In genomic region chr19:53247558-53247957, GRCm38 (mm10) we compare ENCODE assay signal across 9 mouse cellular contexts.
DNase-seq lines count a peak whose midpoint lies in the region; ATAC-seq lines count a peak whose summit lies in the region.
"Had no signal": no experiment of that assay in that cellular context is flagged by ENCODE, and none has a peak within 500 bp of the region (broad histone marks: within the 10 kb centered on the region; RNA-seq: fewer than 3 reads in every experiment).

No protein-coding gene starts in this region.

- H3K4me3 ChIP-seq in hindbrain, embryonic 15.5 days = no peak overlapping the region
- H3K4me3 ChIP-seq in hindbrain, embryonic 12.5 days = no peak overlapping the region
- H3K4me3 ChIP-seq in intestine, embryonic 14.5 days (ENCODE audit: low read depth, low read length) = no peak overlapping the region
- no peak overlapping the region for H3K4me3 ChIP-seq in liver, embryonic 13.5 days (replicated peaks)

- peak; percentile 25; the same call in 1 of the 2 replicates for ATAC-seq in hindbrain, embryonic 15.5 days (ENCODE audit: low FRiP score, low read depth)
- no peak for ATAC-seq in hindbrain, embryonic 12.5 days (ENCODE audit: low FRiP score)
- ATAC-seq in intestine, embryonic 14.5 days (replicated peaks; ENCODE audit: low FRiP score, low TSS enrichment, low read depth) = 0 out of 2 replicates have a peak, but pooled peaks have one; percentile 46
- peak; percentile 91 for ATAC-seq in liver, embryonic 13.5 days (ENCODE audit: low read depth)
- ATAC-seq in megakaryocyte-erythroid progenitor cell, adult 5-6 weeks (replicated peaks; ENCODE audit: low FRiP score, low TSS enrichment, poor library complexity, severe bottlenecking) = no peak

- no peak overlapping the region for H3K4me2 ChIP-seq in hindbrain, embryonic 15.5 days
- H3K4me2 ChIP-seq in hindbrain, embryonic 12.5 days (replicated peaks) = no peak overlapping the region
- H3K4me2 ChIP-seq in intestine, embryonic 14.5 days (ENCODE audit: low read length) = no peak overlapping the region
- peak overlapping the region; percentile 29 for H3K4me2 ChIP-seq in liver, embryonic 13.5 days

- H3K9ac ChIP-seq in hindbrain, embryonic 15.5 days = no peak overlapping the region
- no peak overlapping the region for H3K9ac ChIP-seq in hindbrain, embryonic 12.5 days
- H3K9ac ChIP-seq in intestine, embryonic 14.5 days (ENCODE audit: low read length) = no peak overlapping the region
- H3K9ac ChIP-seq in liver, embryonic 13.5 days = peak overlapping the region; percentile 30; the same call in 1 of the 2 replicates
- H3K9ac ChIP-seq: embryonic facial prominence, embryonic 15.5 days had no signal

- 0 out of 2 replicates have a peak, but pooled peaks cover under 1% of the 10 kb centered on the region for H3K36me3 ChIP-seq in hindbrain, embryonic 15.5 days
- H3K36me3 ChIP-seq in hindbrain, embryonic 12.5 days = 0 out of 2 replicates have a peak, but pooled peaks cover 4% of the 10 kb centered on the region
- peaks cover 59% of the 10 kb centered on the region for H3K36me3 ChIP-seq in intestine, embryonic 14.5 days (ENCODE audit: control insufficient read depth, insufficient read depth, low read length)
- H3K36me3 ChIP-seq in liver, embryonic 13.5 days = peaks cover 34% of the 10 kb centered on the region

- H3K4me1 ChIP-seq in hindbrain, embryonic 15.5 days (replicated peaks) = peaks cover 6% of the 10 kb centered on the region
- H3K4me1 ChIP-seq in hindbrain, embryonic 12.5 days = peaks cover 2% of the 10 kb centered on the region; the same call in 1 of the 2 replicates
- H3K4me1 ChIP-seq in intestine, embryonic 14.5 days (replicated peaks; ENCODE audit: control insufficient read depth, insufficient read depth, low read length) = 0 out of 2 replicates have a peak, but pooled peaks cover 2% of the 10 kb centered on the region
- H3K4me1 ChIP-seq in liver, embryonic 13.5 days (replicated peaks) = peaks cover 43% of the 10 kb centered on the region
- H3K4me1 ChIP-seq: embryonic facial prominence, embryonic 15.5 days had no signal

- H3K27me3 ChIP-seq in hindbrain, embryonic 15.5 days = no peaks in the 10 kb centered on the region
- no peaks in the 10 kb centered on the region for H3K27me3 ChIP-seq in hindbrain, embryonic 12.5 days
- H3K27me3 ChIP-seq in intestine, embryonic 14.5 days (replicated peaks; ENCODE audit: control insufficient read depth, insufficient read depth, low read length) = no peaks in the 10 kb centered on the region
- no peaks in the 10 kb centered on the region for H3K27me3 ChIP-seq in liver, embryonic 13.5 days
- H3K27me3 ChIP-seq: embryonic facial prominence, embryonic 15.5 days had no signal

- WGBS in hindbrain, embryonic 15.5 days = 74% methylated on average over 2 of the region's 2 CpGs
- 70% methylated on average over 2 of the region's 2 CpGs for WGBS in hindbrain, embryonic 12.5 days
- WGBS in intestine, embryonic 14.5 days = 56% methylated on average over 2 of the region's 2 CpGs
- 55% methylated on average over 2 of the region's 2 CpGs for WGBS in liver, embryonic 13.5 days (ENCODE audit: insufficient replicate concordance)

- no peaks in the 10 kb centered on the region for H3K9me3 ChIP-seq in hindbrain, embryonic 15.5 days
- H3K9me3 ChIP-seq in hindbrain, embryonic 12.5 days (replicated peaks) = no peaks in the 10 kb centered on the region
- no peaks in the 10 kb centered on the region for H3K9me3 ChIP-seq in intestine, embryonic 14.5 days (ENCODE audit: control insufficient read depth, low read length)
- H3K9me3 ChIP-seq in liver, embryonic 13.5 days (replicated peaks) = no peaks in the 10 kb centered on the region
- H3K9me3 ChIP-seq: embryonic facial prominence, embryonic 15.5 days had no signal

- no peak overlapping the region for H3K27ac ChIP-seq in hindbrain, embryonic 15.5 days (replicated peaks)
- H3K27ac ChIP-seq in hindbrain, embryonic 12.5 days = no peak overlapping the region
- no peak overlapping the region for H3K27ac ChIP-seq in intestine, embryonic 14.5 days (ENCODE audit: low read depth)
- H3K27ac ChIP-seq in liver, embryonic 13.5 days = peak overlapping the region; percentile 66
- H3K27ac ChIP-seq: embryonic facial prominence, embryonic 15.5 days; hindbrain, postnatal 0 days had no signal

- DNase-seq in c-Kit-negative CD71-positive TER-119-positive erythroid progenitor cells, embryonic 14.5 days (ENCODE audit: low read depth, low spot score) = peak; percentile 43
- DNase-seq in intestine, embryonic 14.5 days (ENCODE audit: low spot score) = no peak
- DNase-seq in liver, embryonic 13.5 days = no peak
- DNase-seq in urinary bladder, adult 18-20 months (ENCODE audit: low spot score in 2 of 2) = no peak

Comparison
In these comparisons a context has a peak if more than half of its experiments do, and no peak if none do; other contexts are left out.
1. ATAC-seq: peak in hindbrain, embryonic 15.5 days (single experiment), intestine, embryonic 14.5 days (single experiment) and liver, embryonic 13.5 days (single experiment); none in hindbrain, embryonic 12.5 days (single experiment) and megakaryocyte-erythroid progenitor cell, adult 5-6 weeks (single experiment).